In genomic region chr2:180069770-180070480, GRCm38 (mm10) we compare ENCODE assay signal across 8 mouse cellular contexts. TPM values are rescaled to one million over a fixed set of nuclear protein-coding genes. Genes with fewer than 3 reads are reported as not detected.
DNase-seq lines count a peak whose midpoint lies in the region; ATAC-seq lines count a peak whose summit lies in the region.

No protein-coding gene starts in this region.

- H3K4me2 ChIP-seq in hindbrain, embryonic 11.5 days (replicated peaks; ENCODE audit: low read depth, low read length): peak overlapping the region; percentile 86

- no peak for DNase-seq in heart, embryonic 10.5 days (ENCODE audit: low spot score)
- DNase-seq in heart, adult 9 months (ENCODE audit: low spot score in 2 of 2): no peak
- no peak for DNase-seq in hindbrain, embryonic 11.5 days (ENCODE audit: low spot score)
- DNase-seq in thymus, postnatal 10 days (ENCODE audit: low spot score in 2 of 2): no peak
- DNase-seq in embryo, embryonic 11 days: no peak
- DNase-seq in B cell, adult 2 months: no peak

- peak overlapping the region; percentile 92 for H3K27ac ChIP-seq in heart, embryonic 10.5 days
- peak overlapping the region; percentile 83 for H3K27ac ChIP-seq in brown adipose tissue, adult 24 weeks (replicated peaks; ENCODE audit: low read depth, low read length)
- H3K27ac ChIP-seq in hindbrain, embryonic 11.5 days (ENCODE audit: low read depth, low read length): 0 out of 2 replicates have a peak overlapping the region, but pooled peaks have one; percentile 62

- 35% methylated on average over 20 of the region's 20 CpGs for WGBS in heart, embryonic 10.5 days
- 37% methylated on average over 20 of the region's 20 CpGs for WGBS in hindbrain, embryonic 11.5 days

- H3K4me1 ChIP-seq in heart, embryonic 10.5 days: peaks cover 12% of the 10 kb centered on the region
- H3K4me1 ChIP-seq in brown adipose tissue, adult 24 weeks (ENCODE audit: control insufficient read depth, insufficient read depth, insufficient read length, low read length): peaks cover 3% of the 10 kb centered on the region
- 0 out of 2 replicates have a peak, but pooled peaks cover 3% of the 10 kb centered on the region for H3K4me1 ChIP-seq in hindbrain, embryonic 11.5 days (replicated peaks; ENCODE audit: control insufficient read depth, insufficient read depth, low read length)

- H3K9ac ChIP-seq in hindbrain, embryonic 11.5 days (ENCODE audit: low read depth, low read length): peak overlapping the region; percentile 85

- H3K9me3 ChIP-seq in heart, embryonic 10.5 days: no peaks in the 10 kb centered on the region
- no peaks in the 10 kb centered on the region for H3K9me3 ChIP-seq in hindbrain, embryonic 11.5 days (ENCODE audit: control insufficient read depth, low read length)

- no peaks in the 10 kb centered on the region for H3K27me3 ChIP-seq in heart, embryonic 10.5 days (ENCODE audit: insufficient read depth, poor library complexity, severe bottlenecking)
- H3K27me3 ChIP-seq in hindbrain, embryonic 11.5 days (ENCODE audit: control insufficient read depth, insufficient read depth, low read length): no peaks in the 10 kb centered on the region

- H3K36me3 ChIP-seq in heart, embryonic 10.5 days: peaks cover 35% of the 10 kb centered on the region; the same call in 1 of the 2 replicates
- H3K36me3 ChIP-seq in hindbrain, embryonic 11.5 days (ENCODE audit: control insufficient read depth, insufficient read depth, low read length): no peaks in the 10 kb centered on the region

- ATAC-seq in hindbrain, embryonic 11.5 days (ENCODE audit: low FRiP score): peak; percentile 70
- ATAC-seq in megakaryocyte-erythroid progenitor cell, adult 5-6 weeks (replicated peaks; ENCODE audit: low FRiP score, low TSS enrichment, poor library complexity, severe bottlenecking): peak; percentile 50

- H3K4me3 ChIP-seq in heart, embryonic 10.5 days: peak overlapping the region; percentile 85
- H3K4me3 ChIP-seq in brown adipose tissue, adult 24 weeks (ENCODE audit: insufficient read depth, low read depth, low read length): peak overlapping the region; percentile 92
- peak overlapping the region; percentile 69 for H3K4me3 ChIP-seq in hindbrain, embryonic 11.5 days (ENCODE audit: low read depth, low read length)

RNA-seq across cellular contexts. Expression of gene Mtg2, which starts 0.5 kb away (rescaled TPM):
- 28.2 and 29.7 TPM in 2 replicates for polyA plus RNA-seq in heart, embryonic 10.5 days (2016; fragmentation: Nextera tagmentation; extraction: Ambion mirVana)
- 17.4 and 21.7 TPM in 2 replicates for polyA plus RNA-seq in brown adipose tissue, adult 24 weeks (2012; ENCODE audit: insufficient read depth, insufficient read length, missing spikeins)
- 26.3 and 31.5 TPM in 2 replicates for polyA plus RNA-seq in hindbrain, embryonic 11.5 days (2014; fragmentation: Nextera tagmentation; extraction: Ambion mirVana)
- total RNA-seq in megakaryocyte-erythroid progenitor cell, adult 5-6 weeks (2014; fragmentation: Nextera tagmentation): 14.0 and 20.9 TPM in 2 replicates
- total RNA-seq in megakaryocyte-erythroid progenitor cell, adult 5-6 weeks (2017): 14.8 and 16.7 TPM in 2 replicates

RNA-seq across cellular contexts. Expression of gene Ss18l1, which starts 27.6 kb away (rescaled TPM):
- 3.5 and 4.4 TPM in 2 replicates for polyA plus RNA-seq in heart, embryonic 10.5 days (2016; fragmentation: Nextera tagmentation; extraction: Ambion mirVana)
- 1.2 and 1.5 TPM in 2 replicates for polyA plus RNA-seq in brown adipose tissue, adult 24 weeks (2012; ENCODE audit: insufficient read depth, insufficient read length, missing spikeins)
- polyA plus RNA-seq in hindbrain, embryonic 11.5 days (2014; fragmentation: Nextera tagmentation; extraction: Ambion mirVana): 18.5 and 19.9 TPM in 2 replicates
- total RNA-seq in megakaryocyte-erythroid progenitor cell, adult 5-6 weeks (2014; fragmentation: Nextera tagmentation): 2.2 and 3.4 TPM in 2 replicates
- 2.3 and 4.0 TPM in 2 replicates for total RNA-seq in megakaryocyte-erythroid progenitor cell, adult 5-6 weeks (2017)

RNA-seq across cellular contexts. Expression of gene Psma7, which starts 27.7 kb away (rescaled TPM):
- polyA plus RNA-seq in heart, embryonic 10.5 days (2016; fragmentation: Nextera tagmentation; extraction: Ambion mirVana): 567 and 701 TPM in 2 replicates
- 177 and 196 TPM in 2 replicates for polyA plus RNA-seq in brown adipose tissue, adult 24 weeks (2012; ENCODE audit: insufficient read depth, insufficient read length, missing spikeins)
- 756 and 797 TPM in 2 replicates for polyA plus RNA-seq in hindbrain, embryonic 11.5 days (2014; fragmentation: Nextera tagmentation; extraction: Ambion mirVana)
- total RNA-seq in megakaryocyte-erythroid progenitor cell, adult 5-6 weeks (2014; fragmentation: Nextera tagmentation): 333 and 334 TPM in 2 replicates
- total RNA-seq in megakaryocyte-erythroid progenitor cell, adult 5-6 weeks (2017): 395 and 441 TPM in 2 replicates

RNA-seq across cellular contexts. Expression of gene Hrh3, which starts 34.4 kb away (rescaled TPM):
- polyA plus RNA-seq in heart, embryonic 10.5 days (2016; fragmentation: Nextera tagmentation; extraction: Ambion mirVana): 0.10 TPM in 1 of 2 replicates, not detected in the other
- not detected in 2 replicates for polyA plus RNA-seq in brown adipose tissue, adult 24 weeks (2012; ENCODE audit: insufficient read depth, insufficient read length, missing spikeins)
- 2.6 and 2.7 TPM in 2 replicates for polyA plus RNA-seq in hindbrain, embryonic 11.5 days (2014; fragmentation: Nextera tagmentation; extraction: Ambion mirVana)
- total RNA-seq in megakaryocyte-erythroid progenitor cell, adult 5-6 weeks (2014; fragmentation: Nextera tagmentation): not detected in 2 replicates
- total RNA-seq in megakaryocyte-erythroid progenitor cell, adult 5-6 weeks (2017): not detected in 2 replicates

RNA-seq across cellular contexts. Expression of gene Lsm14b, which starts 45.1 kb away (rescaled TPM):
- polyA plus RNA-seq in heart, embryonic 10.5 days (2016; fragmentation: Nextera tagmentation; extraction: Ambion mirVana): 4.0 and 4.9 TPM in 2 replicates
- 19.9 and 25.8 TPM in 2 replicates for polyA plus RNA-seq in brown adipose tissue, adult 24 weeks (2012; ENCODE audit: insufficient read depth, insufficient read length, missing spikeins)
- 13.5 and 14.6 TPM in 2 replicates for polyA plus RNA-seq in hindbrain, embryonic 11.5 days (2014; fragmentation: Nextera tagmentation; extraction: Ambion mirVana)
- total RNA-seq in megakaryocyte-erythroid progenitor cell, adult 5-6 weeks (2014; fragmentation: Nextera tagmentation): 14.9 and 28.0 TPM in 2 replicates
- 25.1 and 44.2 TPM in 2 replicates for total RNA-seq in megakaryocyte-erythroid progenitor cell, adult 5-6 weeks (2017)
